Mouse (Mus musculus) CD4-positive, CD25-positive, alpha-beta regulatory T cell, adult 4 months (primary cell): ENCODE data around the gene Hs3st2. TPM values are rescaled to one million over a fixed set of nuclear protein-coding genes. Genes with fewer than 3 reads are reported as not detected.
"Not testable (repeated sequence)": the region's sequence is repeated elsewhere in the genome, so short reads cannot be mapped to it uniquely, and the experiment has no call there.

Experiments used
- ATAC-seq: one replicate; pipeline ENCODE4 v1.8.0; 2017
- polyA plus RNA-seq, 2 experiments: library from polyadenylated mRNA; unstranded; fragments of 100-300 nt; shearing (Covaris generic); gene quantifications; one replicate each; pipeline ENCODE4 v1.2.1; 2017

Gene Hs3st2
- polyA plus RNA-seq: not detected

GRCm38 (mm10) chr7:121391225-121391983 lies at the start of gene Hs3st2:
TSS of gene Hs3st2 (plus strand) at chr7:121391859.
- no peak for ATAC-seq

GRCm38 (mm10) chr7:121348284-121348963 lies 43.2 kb upstream of the Hs3st2 start:
- no peak for ATAC-seq

- ATAC-seq: no peak
Measured at GRCm38 (mm10) chr7:121351688-121352087, 40.0 kb upstream of the Hs3st2 start.

- not testable (repeated sequence) for ATAC-seq
Measured at GRCm38 (mm10) chr7:121361448-121361847, 30.2 kb upstream of the Hs3st2 start.

- ATAC-seq: no peak
Measured at GRCm38 (mm10) chr7:121365584-121365983, 26.1 kb upstream of the Hs3st2 start.

- no peak for ATAC-seq
Measured at GRCm38 (mm10) chr7:121367185-121367584, 24.5 kb upstream of the Hs3st2 start.

- ATAC-seq: no peak
Measured at GRCm38 (mm10) chr7:121371990-121372389, 19.7 kb upstream of the Hs3st2 start.

- ATAC-seq: no peak
Measured at GRCm38 (mm10) chr7:121375456-121375855, 16.2 kb upstream of the Hs3st2 start.

- no peak for ATAC-seq
Measured at GRCm38 (mm10) chr7:121378942-121379341, 12.7 kb upstream of the Hs3st2 start.

- ATAC-seq: no peak
Measured at GRCm38 (mm10) chr7:121391984-121392739, 503 bp downstream of the Hs3st2 start.

- no peak for ATAC-seq
Measured at GRCm38 (mm10) chr7:121392740-121392993, 1.0 kb downstream of the Hs3st2 start.

GRCm38 (mm10) chr7:121393884-121394283 lies 2.2 kb downstream of the Hs3st2 start:
- ATAC-seq: no peak

- ATAC-seq: no peak
Measured at GRCm38 (mm10) chr7:121394875-121395274, 3.2 kb downstream of the Hs3st2 start.

GRCm38 (mm10) chr7:121410716-121411506 lies 19.3 kb downstream of the Hs3st2 start:
- no peak for ATAC-seq

GRCm38 (mm10) chr7:121411507-121411898 lies 19.8 kb downstream of the Hs3st2 start:
- no peak for ATAC-seq

GRCm38 (mm10) chr7:121436884-121437283 lies 45.2 kb downstream of the Hs3st2 start:
- ATAC-seq: no peak

- no peak for ATAC-seq
Measured at GRCm38 (mm10) chr7:121441186-121441585, 49.5 kb downstream of the Hs3st2 start.

- ATAC-seq: no peak
Measured at GRCm38 (mm10) chr7:121444336-121444735, 52.7 kb downstream of the Hs3st2 start.

- ATAC-seq: no peak
Measured at GRCm38 (mm10) chr7:121446281-121446680, 54.6 kb downstream of the Hs3st2 start.

GRCm38 (mm10) chr7:121450951-121451843 lies 59.5 kb downstream of the Hs3st2 start:
- no peak for ATAC-seq

- no peak for ATAC-seq
Measured at GRCm38 (mm10) chr7:121456716-121457115, 65.1 kb downstream of the Hs3st2 start.

- ATAC-seq: no peak
Measured at GRCm38 (mm10) chr7:121458075-121458474, 66.4 kb downstream of the Hs3st2 start.
